Mouse (Mus musculus): ENCODE data around the gene Tnrc6a. TPM values are rescaled to one million over a fixed set of nuclear protein-coding genes. Genes with fewer than 3 reads are reported as not detected.

Tnrc6a gene
- total and polyA plus RNA-seq, 3 experiments, result 15.3 to 34.5 TPM; not detected in 1

- H3K36me3 ChIP-seq (ENCODE audit: control insufficient read depth in 1 of 2, insufficient read depth in 2 of 2, low read length in 2 of 2), result no peaks in the 10 kb centered on the region
- H3K4me3 ChIP-seq (ENCODE audit: control insufficient read depth in 1 of 2, insufficient read depth in 1 of 2, low read depth in 2 of 2, low read length in 2 of 2), result no peak overlapping the region
- H3K9ac ChIP-seq (ENCODE audit: control insufficient read depth, low read depth, low read length, poor library complexity, severe bottlenecking), result no peak overlapping the region
- no peaks in the 10 kb centered on the region for H3K4me1 ChIP-seq (ENCODE audit: control insufficient read depth in 1 of 2, insufficient read depth in 2 of 2, low read length in 2 of 2)
- DNase-seq (ENCODE audit: low read depth, low spot score), result no peak
- H3K79me2 ChIP-seq (ENCODE audit: control insufficient read depth, insufficient read depth, low read length, poor library complexity), result no peaks in the 10 kb centered on the region
- H3K9me3 ChIP-seq (replicated peaks; ENCODE audit: insufficient read depth, low read length), result no peaks in the 10 kb centered on the region
- H3K27me3 ChIP-seq (ENCODE audit: control insufficient read depth in 1 of 2, insufficient read depth in 2 of 2, low read length in 2 of 2), result no peaks in the 10 kb centered on the region; a peak in 1 of 4 replicates
- TF ChIP-seq POLR2AphosphoS2 (IDR thresholded peaks at IDR 0.05; ENCODE audit: low read length) (no peak), ZKSCAN1 (IDR thresholded peaks at IDR 0.05; ENCODE audit: low read depth, low read length) (no peak), MYC (IDR thresholded peaks at IDR 0.05; ENCODE audit: low read depth, low read length) (no peak), RCOR1 (IDR thresholded peaks at IDR 0.05; ENCODE audit: low read depth, low read length) (no peak), POLR2A (IDR thresholded peaks at IDR 0.05; ENCODE audit: control insufficient read depth in 1 of 2, insufficient read depth in 1 of 2, low read depth in 1 of 2, low read length in 2 of 2, poor library complexity in 1 of 2) (no peak), MAFK (IDR thresholded peaks at IDR 0.05; ENCODE audit: borderline replicate concordance, low read depth, low read length) (no peak), ETS1 (IDR thresholded peaks at IDR 0.05; ENCODE audit: low read depth, low read length) (no peak), MEF2A (IDR thresholded peaks at IDR 0.05; ENCODE audit: extremely low read depth, insufficient replicate concordance, low read depth, low read length, poor library complexity, severe bottlenecking) (no peak), GABPA (IDR thresholded peaks at IDR 0.05; ENCODE audit: low read depth, low read length) (no peak), CHD1 (IDR thresholded peaks at IDR 0.05; ENCODE audit: low read depth, low read length) (no peak), TAL1 (IDR thresholded peaks at IDR 0.05; ENCODE audit: low read length) (no peak)
- H3K27ac ChIP-seq (ENCODE audit: control insufficient read depth, low read depth, low read length), result no peak overlapping the region
These were observed 87.8 kb downstream of the Tnrc6a start for GRCm38 (mm10) chr7:123211461-123211860.

DNA sequence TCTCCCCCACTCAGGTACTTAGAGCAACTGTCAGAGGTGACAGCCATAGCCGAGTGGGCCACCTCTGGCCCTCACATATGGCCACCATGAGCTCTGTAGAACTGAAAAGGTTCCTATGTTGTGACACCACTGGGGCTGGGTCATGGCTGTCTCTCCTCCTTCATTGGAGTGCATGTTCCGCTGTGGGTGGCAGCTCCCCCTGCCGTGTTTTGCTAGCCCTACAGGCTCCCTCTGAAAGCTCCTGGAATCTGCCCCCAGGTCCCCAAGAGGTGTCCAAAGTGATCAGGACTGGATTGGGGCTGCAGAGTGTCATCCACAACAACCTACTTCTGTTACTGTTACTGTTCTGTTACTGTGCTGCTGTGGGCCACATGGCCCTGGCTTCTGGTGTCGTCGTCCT, 88.6 kb downstream of the Tnrc6a start:
- DNase-seq (ENCODE audit: low read depth, low spot score), result no peak
- Histone ChIP-seq H3K79me2 (ENCODE audit: control insufficient read depth, insufficient read depth, low read length, poor library complexity) (no peaks in the 10 kb centered on the region), H3K27me3 (ENCODE audit: control insufficient read depth in 1 of 2, insufficient read depth in 2 of 2, low read length in 2 of 2) (no peaks in the 10 kb centered on the region; a peak in 1 of 4 replicates), H3K9ac (ENCODE audit: control insufficient read depth, low read depth, low read length, poor library complexity, severe bottlenecking) (no peak overlapping the region), H3K9me3 (replicated peaks; ENCODE audit: insufficient read depth, low read length) (no peaks in the 10 kb centered on the region), H3K27ac (ENCODE audit: control insufficient read depth, low read depth, low read length) (no peak overlapping the region), H3K4me1 (ENCODE audit: control insufficient read depth in 1 of 2, insufficient read depth in 2 of 2, low read length in 2 of 2) (no peaks in the 10 kb centered on the region), H3K36me3 (ENCODE audit: control insufficient read depth in 1 of 2, insufficient read depth in 2 of 2, low read length in 2 of 2) (no peaks in the 10 kb centered on the region), H3K4me3 (ENCODE audit: control insufficient read depth in 1 of 2, insufficient read depth in 1 of 2, low read depth in 2 of 2, low read length in 2 of 2) (no peak overlapping the region)
- TF ChIP-seq UBTF (IDR thresholded peaks at IDR 0.05; ENCODE audit: borderline replicate concordance, insufficient read depth, low read depth, low read length), result no peak

DNA sequence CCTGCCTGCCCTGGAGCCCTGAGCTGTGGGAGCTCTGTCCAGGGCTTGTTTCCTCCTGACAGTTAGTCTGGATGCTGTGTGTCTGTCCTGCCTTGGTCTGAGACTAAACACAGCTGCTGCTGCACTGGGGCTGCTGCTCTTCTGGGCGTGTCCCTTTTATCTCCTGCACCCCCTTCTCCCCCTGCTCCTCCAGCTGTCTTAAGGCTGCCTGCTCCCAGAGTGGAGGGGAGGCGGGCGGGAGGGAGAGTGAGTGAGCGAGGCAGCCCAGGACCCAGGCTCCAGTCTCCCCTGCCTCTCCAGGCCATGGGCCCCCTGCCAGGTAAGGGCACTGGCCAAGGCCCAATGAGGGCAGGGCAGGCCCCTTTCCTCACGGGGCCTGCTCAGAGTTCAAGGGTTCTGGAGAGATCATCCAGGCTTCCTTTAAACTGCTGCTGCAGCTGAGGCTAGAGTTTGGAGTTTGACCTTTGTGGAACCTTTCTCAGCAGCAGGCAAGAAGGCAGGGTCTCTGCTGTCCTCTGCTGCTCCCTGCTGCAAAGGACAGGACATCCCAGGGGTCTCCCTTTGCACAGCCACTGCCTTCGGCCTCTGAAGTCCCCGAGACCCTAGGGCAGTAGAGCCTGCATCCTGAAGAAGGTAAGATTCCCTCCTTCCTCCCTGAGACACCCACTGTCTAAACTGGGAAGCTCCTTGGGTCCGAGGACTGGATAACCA, 90.8 kb downstream of the Tnrc6a start, which contains the start of gene Slc5a11:
TSS of gene Slc5a11 (plus strand) at position 416 of the 711 bp plus-strand sequence.
- DNase-seq (ENCODE audit: low read depth, low spot score), result no peak
- no peaks in the 10 kb centered on the region for H3K4me1 ChIP-seq (ENCODE audit: control insufficient read depth in 1 of 2, insufficient read depth in 2 of 2, low read length in 2 of 2)
- H3K27me3 ChIP-seq (ENCODE audit: control insufficient read depth in 1 of 2, insufficient read depth in 2 of 2, low read length in 2 of 2), result no peaks in the 10 kb centered on the region
- TF ChIP-seq JUND (IDR thresholded peaks at IDR 0.05; ENCODE audit: low read depth, low read length) (no peak), GABPA (IDR thresholded peaks at IDR 0.05; ENCODE audit: low read depth, low read length) (no peak), E2F4 (IDR thresholded peaks at IDR 0.05; ENCODE audit: borderline replicate concordance, low read depth, low read length) (no peak), ELF1 (IDR thresholded peaks at IDR 0.05; ENCODE audit: low read depth, low read length) (no peak), MYB (IDR thresholded peaks at IDR 0.05; ENCODE audit: low read depth, low read length) (no peak), RCOR1 (IDR thresholded peaks at IDR 0.05; ENCODE audit: low read depth, low read length) (no peak), ETS1 (IDR thresholded peaks at IDR 0.05; ENCODE audit: low read depth, low read length) (no peak), ZKSCAN1 (IDR thresholded peaks at IDR 0.05; ENCODE audit: low read depth, low read length) (no peak), MYC (IDR thresholded peaks at IDR 0.05; ENCODE audit: low read depth, low read length) (no peak), ZMIZ1 (IDR thresholded peaks at IDR 0.05; ENCODE audit: low read depth, low read length) (no peak), MAFK (IDR thresholded peaks at IDR 0.05; ENCODE audit: borderline replicate concordance, low read depth, low read length) (no peak), NELFE (IDR thresholded peaks at IDR 0.05; ENCODE audit: low read depth, low read length) (no peak)
- no peaks in the 10 kb centered on the region for H3K79me2 ChIP-seq (ENCODE audit: control insufficient read depth, insufficient read depth, low read length, poor library complexity)
- no peak within 1 kb of the TSS for H3K4me3 ChIP-seq (ENCODE audit: control insufficient read depth in 1 of 2, insufficient read depth in 1 of 2, low read depth in 2 of 2, low read length in 2 of 2)
- H3K36me3 ChIP-seq (ENCODE audit: control insufficient read depth in 1 of 2, insufficient read depth in 2 of 2, low read length in 2 of 2), result no peaks in the 10 kb centered on the region
- H3K9me3 ChIP-seq (replicated peaks; ENCODE audit: insufficient read depth, low read length), result no peaks in the 10 kb centered on the region
- no peak within 1 kb of the TSS for H3K27ac ChIP-seq (ENCODE audit: control insufficient read depth, low read depth, low read length)
- no peak within 1 kb of the TSS for H3K9ac ChIP-seq (ENCODE audit: control insufficient read depth, low read depth, low read length, poor library complexity, severe bottlenecking)

Measured in MEL (cell line).